Mouse (Mus musculus) neural tube, embryonic 14.5 days (tissue): ENCODE results near the gene Tmem184c. TPM values are rescaled to one million over a fixed set of nuclear protein-coding genes. Genes with fewer than 3 reads are reported as not detected.
A peak's percentile ranks its signal among the peaks of the same experiment; 100 is the strongest.

Experiments
- ATAC-seq: fragments of 200-750 bp; cut with Nextera tagmentation; 2 replicates; pipeline ENCODE4 v1.8.0; 2017; ENCODE audit warnings: low read depth, mild to moderate bottlenecking, moderate TSS enrichment, moderate library complexity
- H3K27ac ChIP-seq: fragments of 300-500 bp; sonication (generic); 2 replicates; pipeline ENCODE4 v1.5.1; 2014; ENCODE audit warnings: low read depth, mild to moderate bottlenecking, control low read depth, low read length, moderate library complexity, mixed read lengths
- H3K27me3 ChIP-seq: fragments of 300-500 bp; sonication (generic); 2 replicates; pipeline ENCODE4 v1.6.1; 2014; ENCODE audit warnings: low read length; ENCODE audit not compliant: control insufficient read depth, insufficient read depth
- H3K36me3 ChIP-seq: fragments of 300-500 bp; sonication (generic); 2 replicates; pipeline ENCODE4 v1.6.1; 2014; ENCODE audit warnings: low read length, mixed read lengths; ENCODE audit not compliant: control insufficient read depth, insufficient read depth
- H3K4me1 ChIP-seq: fragments of 300-500 bp; sonication (generic); 2 replicates; pipeline ENCODE4 v1.6.1; 2014; ENCODE audit warnings: low read length; ENCODE audit not compliant: control insufficient read depth, insufficient read depth
- H3K4me2 ChIP-seq: fragments of 300-500 bp; sonication (generic); 2 replicates; pipeline ENCODE4 v1.6.1; 2014; ENCODE audit warnings: mild to moderate bottlenecking, low read depth, low read length, control low read depth
- H3K4me3 ChIP-seq: fragments of 300-500 bp; sonication (generic); 2 replicates; pipeline ENCODE4 v1.5.1; 2014; ENCODE audit warnings: low read depth, low read length, control low read depth, mixed read lengths
- H3K9ac ChIP-seq: fragments of 300-500 bp; sonication (generic); replicated peaks from 2 replicates; pipeline ENCODE4 v1.6.1; 2014; ENCODE audit warnings: low read depth, mild to moderate bottlenecking, control low read depth, low read length, mixed read lengths
- H3K9me3 ChIP-seq: fragments of 300-500 bp; sonication (generic); 2 replicates; pipeline ENCODE4 v1.6.1; 2016; ENCODE audit warnings: low read length; ENCODE audit not compliant: control insufficient read depth
- WGBS: fragments of 180-500 bp; shearing (Covaris S2); extraction: QIAGEN DNeasy Blood & Tissue Kit; methylation state at CpG from one replicate; pipeline ENCODE4 v1.1.7; 2014; 5-methylcytosine and 5-hydroxymethylcytosine counted together
- polyA plus RNA-seq: library from polyadenylated mRNA; unstranded; fragments of >200 nt; fragmentation: Nextera tagmentation; extraction: Ambion mirVana; gene quantifications from 2 replicates; pipeline ENCODE4 v1.2.1, GENCODE M21; 2014

Tmem184c gene
- polyA plus RNA-seq, result 81.1 and 82.8 TPM in 2 replicates

GRCm38 (mm10) chr8:77610374-77610969 is at the start of gene Tmem184c:
TSS of gene Tmem184c (minus strand) at chr8:77610698.
- Histone ChIP-seq H3K9ac (peak within 1 kb of the TSS; percentile 64), H3K4me3 (peak within 1 kb of the TSS; percentile 85), H3K4me1 (peaks cover 13% of the 10 kb centered on the region), H3K27ac (peak within 1 kb of the TSS; percentile 68), H3K27me3 (no peaks in the 10 kb centered on the region), H3K4me2 (peak within 1 kb of the TSS; percentile 87), H3K36me3 (no peaks in the 10 kb centered on the region), H3K9me3 (no peaks in the 10 kb centered on the region)
- 1% methylated on average over 36 of the region's 36 CpGs for WGBS
- ATAC-seq, result peak; percentile 97

GRCm38 (mm10) chr8:77659534-77660080 is 49.1 kb upstream of the Tmem184c start:
- Histone ChIP-seq H3K4me2 (no peak overlapping the region), H3K4me1 (no peaks in the 10 kb centered on the region), H3K9me3 (no peaks in the 10 kb centered on the region), H3K4me3 (no peak overlapping the region), H3K9ac (no peak overlapping the region), H3K36me3 (no peaks in the 10 kb centered on the region), H3K27ac (no peak overlapping the region), H3K27me3 (no peaks in the 10 kb centered on the region)
- WGBS, result 84% methylated on average over 4 of the region's 4 CpGs
- no peak for ATAC-seq

GRCm38 (mm10) chr8:77658356-77658755 is 47.9 kb upstream of the Tmem184c start:
- H3K4me2 ChIP-seq, result no peak overlapping the region

GRCm38 (mm10) chr8:77650646-77651190 is 40.2 kb upstream of the Tmem184c start:
- H3K9ac ChIP-seq, result no peak overlapping the region
- H3K4me1 ChIP-seq, result no peaks in the 10 kb centered on the region
- WGBS, result 53% methylated on average over 1 of the region's 1 CpGs
- no peak for ATAC-seq
- no peak overlapping the region for H3K27ac ChIP-seq
- no peak overlapping the region for H3K4me3 ChIP-seq
- no peak overlapping the region for H3K4me2 ChIP-seq
- no peaks in the 10 kb centered on the region for H3K36me3 ChIP-seq
- H3K27me3 ChIP-seq, result no peaks in the 10 kb centered on the region
- no peaks in the 10 kb centered on the region for H3K9me3 ChIP-seq

More at GRCm38 (mm10) chr8:77658356-77658755, 47.9 kb upstream of the Tmem184c start:
- 78% methylated on average over 3 of the region's 3 CpGs for WGBS
- no peaks in the 10 kb centered on the region for H3K4me1 ChIP-seq
- no peak overlapping the region for H3K4me3 ChIP-seq
- no peaks in the 10 kb centered on the region for H3K9me3 ChIP-seq
- no peak overlapping the region for H3K9ac ChIP-seq
- H3K27me3 ChIP-seq, result no peaks in the 10 kb centered on the region
- H3K36me3 ChIP-seq, result no peaks in the 10 kb centered on the region
- ATAC-seq, result no peak
- H3K27ac ChIP-seq, result no peak overlapping the region

- no peak overlapping the region for H3K4me2 ChIP-seq
- no peaks in the 10 kb centered on the region for H3K9me3 ChIP-seq
- no peaks in the 10 kb centered on the region for H3K36me3 ChIP-seq
- no peaks in the 10 kb centered on the region for H3K27me3 ChIP-seq
- 48% methylated on average over 5 of the region's 5 CpGs for WGBS
- no peak overlapping the region for H3K27ac ChIP-seq
- ATAC-seq, result no peak
- no peaks in the 10 kb centered on the region for H3K4me1 ChIP-seq
- H3K9ac ChIP-seq, result no peak overlapping the region
- H3K4me3 ChIP-seq, result no peak overlapping the region
These were observed 29.8 kb upstream of the Tmem184c start for GRCm38 (mm10) chr8:77640093-77640839.

GRCm38 (mm10) chr8:77637593-77637992 is 27.1 kb upstream of the Tmem184c start:
- no peak overlapping the region for H3K27ac ChIP-seq
- no peak overlapping the region for H3K4me2 ChIP-seq
- 84% methylated on average over 3 of the region's 3 CpGs for WGBS

GRCm38 (mm10) chr8:77634035-77634434 is 23.5 kb upstream of the Tmem184c start:
- no peak for ATAC-seq
- 81% methylated on average over 5 of the region's 5 CpGs for WGBS
- Histone ChIP-seq H3K36me3 (no peaks in the 10 kb centered on the region), H3K9ac (no peak overlapping the region), H3K9me3 (no peaks in the 10 kb centered on the region), H3K27ac (no peak overlapping the region), H3K4me3 (no peak overlapping the region), H3K4me1 (no peaks in the 10 kb centered on the region), H3K4me2 (no peak overlapping the region), H3K27me3 (no peaks in the 10 kb centered on the region)

More at GRCm38 (mm10) chr8:77637593-77637992, 27.1 kb upstream of the Tmem184c start:
- Histone ChIP-seq H3K4me1 (no peaks in the 10 kb centered on the region), H3K36me3 (no peaks in the 10 kb centered on the region), H3K9me3 (no peaks in the 10 kb centered on the region), H3K4me3 (no peak overlapping the region), H3K9ac (no peak overlapping the region), H3K27me3 (no peaks in the 10 kb centered on the region)
- ATAC-seq, result no peak

- H3K36me3 ChIP-seq, result no peaks in the 10 kb centered on the region
- 90% methylated on average over 2 of the region's 2 CpGs for WGBS
- no peak overlapping the region for H3K27ac ChIP-seq
- no peaks in the 10 kb centered on the region for H3K4me1 ChIP-seq
- H3K9me3 ChIP-seq, result no peaks in the 10 kb centered on the region
- no peak overlapping the region for H3K4me2 ChIP-seq
- no peaks in the 10 kb centered on the region for H3K27me3 ChIP-seq
- no peak overlapping the region for H3K4me3 ChIP-seq
- ATAC-seq, result no peak
- no peak overlapping the region for H3K9ac ChIP-seq
These were observed 22.7 kb upstream of the Tmem184c start for GRCm38 (mm10) chr8:77633211-77633610.

- 53% methylated on average over 3 of the region's 3 CpGs for WGBS
- no peaks in the 10 kb centered on the region for H3K9me3 ChIP-seq
- no peaks in the 10 kb centered on the region for H3K4me1 ChIP-seq
- peak; percentile 51; the same call in 1 of the 2 replicates for ATAC-seq
- H3K36me3 ChIP-seq, result no peaks in the 10 kb centered on the region
- H3K9ac ChIP-seq, result no peak overlapping the region
- no peak overlapping the region for H3K27ac ChIP-seq
- H3K27me3 ChIP-seq, result no peaks in the 10 kb centered on the region
- no peak overlapping the region for H3K4me3 ChIP-seq
- H3K4me2 ChIP-seq, result no peak overlapping the region
These were observed 20.2 kb upstream of the Tmem184c start for GRCm38 (mm10) chr8:77630691-77631090.
